Mouse (Mus musculus) limb, embryonic 11.5 days (tissue): Measurements from ENCODE around the gene Sp2. TPM values are rescaled to one million over a fixed set of nuclear protein-coding genes. Genes with fewer than 3 reads are reported as not detected.

Experiments
- ATAC-seq: fragments of 200-750 bp; cut with Nextera tagmentation; 2 replicates; pipeline ENCODE4 v1.8.0; 2017; ENCODE audit warnings: low read depth; ENCODE audit not compliant: insufficient number of reproducible peaks, low FRiP score, low TSS enrichment
- DNase-seq: peaks from one replicate; pipeline ENCODE4 v3.0.0-alpha.2; 2015; ENCODE audit warnings: low spot score
- H3K27ac ChIP-seq: fragments of 300-500 bp; sonication (generic); replicated peaks from 2 replicates; pipeline ENCODE4 v1.5.1; 2014; ENCODE audit warnings: low read depth, mild to moderate bottlenecking, low read length
- H3K27me3 ChIP-seq: fragments of 300-500 bp; sonication (generic); 2 replicates; pipeline ENCODE4 v1.6.1; 2014; ENCODE audit warnings: mild to moderate bottlenecking, low read length, mixed read lengths; ENCODE audit not compliant: control insufficient read depth, insufficient read depth
- H3K36me3 ChIP-seq: fragments of 300-500 bp; sonication (generic); 2 replicates; pipeline ENCODE4 v1.6.1; 2014; ENCODE audit warnings: mild to moderate bottlenecking, low read length, moderate library complexity, mixed read lengths; ENCODE audit not compliant: control insufficient read depth, insufficient read depth
- H3K4me1 ChIP-seq: fragments of 300-500 bp; sonication (generic); 2 replicates; pipeline ENCODE4 v1.6.1; 2014; ENCODE audit warnings: low read length, mixed read lengths; ENCODE audit not compliant: control insufficient read depth, insufficient read depth
- H3K4me2 ChIP-seq: fragments of 300-500 bp; sonication (generic); 2 replicates; pipeline ENCODE4 v1.6.1; 2014; ENCODE audit warnings: low read depth, mild to moderate bottlenecking, moderate library complexity; ENCODE audit not compliant: severe bottlenecking
- H3K4me3 ChIP-seq: fragments of 300-500 bp; sonication (generic); 2 replicates; pipeline ENCODE4 v1.5.1; 2014; ENCODE audit warnings: low read depth, low read length
- H3K9ac ChIP-seq: fragments of 300-500 bp; sonication (generic); 2 replicates; pipeline ENCODE4 v1.6.1; 2014; ENCODE audit warnings: mild to moderate bottlenecking, low read length
- H3K9me3 ChIP-seq: fragments of 300-500 bp; sonication (generic); 2 replicates; pipeline ENCODE4 v1.6.1; 2016; ENCODE audit warnings: low read length; ENCODE audit not compliant: control insufficient read depth
- WGBS: fragments of 180-500 bp; shearing (Covaris S2); extraction: QIAGEN DNeasy Blood & Tissue Kit; methylation state at CpG from one replicate; pipeline ENCODE4 v1.1.7; 2014; 5-methylcytosine and 5-hydroxymethylcytosine counted together
- polyA plus RNA-seq: library from polyadenylated mRNA; unstranded; fragments of >200 nt; fragmentation: Nextera tagmentation; extraction: Ambion mirVana; gene quantifications from 2 replicates; pipeline ENCODE4 v1.2.1, GENCODE M21; 2014

Gene Sp2
- polyA plus RNA-seq, 1 experiment from 2014 or later: 23.4 TPM

DNA sequence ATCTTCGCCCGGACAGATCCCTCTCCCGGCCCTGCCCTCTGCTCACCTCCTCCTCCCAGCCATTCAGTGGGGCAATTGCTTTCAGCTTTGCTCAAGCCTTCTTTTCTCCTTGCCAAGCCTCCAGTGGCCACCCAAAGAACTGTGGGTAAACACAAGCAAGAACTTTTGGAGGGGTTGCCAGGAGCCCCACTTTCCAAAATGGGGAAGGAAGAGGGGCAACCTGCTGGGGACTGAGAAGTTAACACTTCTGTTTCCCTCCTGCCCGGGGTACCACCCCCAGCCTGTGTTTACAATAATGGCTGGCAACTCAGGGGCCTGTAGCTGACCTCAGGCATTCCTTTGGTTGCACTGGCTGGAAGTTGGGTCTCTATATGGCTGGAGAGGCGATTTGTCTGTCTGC, 20.4 kb upstream of the Sp2 start:
- 33% methylated on average over 5 of the region's 5 CpGs for WGBS
- H3K4me1 ChIP-seq: no peaks in the 10 kb centered on the region
- H3K27me3 ChIP-seq: no peaks in the 10 kb centered on the region
- no peaks in the 10 kb centered on the region for H3K9me3 ChIP-seq
- ATAC-seq: no peak
- no peaks in the 10 kb centered on the region for H3K36me3 ChIP-seq
- H3K9ac ChIP-seq: no peak overlapping the region
- no peak for DNase-seq
- no peak overlapping the region for H3K27ac ChIP-seq
- H3K4me2 ChIP-seq: no peak overlapping the region
- no peak overlapping the region for H3K4me3 ChIP-seq

DNA sequence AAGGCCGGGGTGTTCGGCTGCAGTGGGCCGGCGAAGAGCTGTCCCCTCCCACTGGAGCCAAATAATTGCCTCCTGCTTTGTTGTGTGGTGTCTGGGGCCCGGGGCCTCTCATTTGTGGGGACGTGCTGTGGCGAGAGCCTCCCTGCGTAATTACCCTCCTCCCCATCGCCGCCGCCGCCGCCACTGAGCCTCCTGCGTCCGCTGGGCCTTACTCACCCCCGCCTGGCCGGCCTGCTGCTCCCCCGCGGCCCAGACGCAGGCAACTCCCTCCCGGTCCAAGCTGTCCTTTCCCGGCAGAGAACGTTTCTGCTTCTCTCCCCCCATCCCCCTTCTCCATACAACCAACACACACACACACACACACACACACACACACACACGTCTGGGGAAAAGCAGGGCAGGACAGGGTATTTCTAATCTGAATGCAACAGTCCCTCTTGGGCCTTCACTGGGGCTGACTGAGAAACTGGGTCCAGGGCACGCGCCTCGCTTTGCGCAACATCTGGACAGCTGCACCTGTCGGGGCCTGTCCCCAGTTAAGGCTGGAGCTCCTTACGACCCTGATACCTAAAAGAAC, 14.7 kb upstream of the Sp2 start:
- no peaks in the 10 kb centered on the region for H3K9me3 ChIP-seq
- peak; percentile 71 for DNase-seq
- H3K27ac ChIP-seq: no peak overlapping the region
- WGBS: 4% methylated on average over 28 of the region's 30 CpGs
- H3K9ac ChIP-seq: peak overlapping the region; percentile 64
- no peaks in the 10 kb centered on the region for H3K36me3 ChIP-seq
- peak overlapping the region; percentile 31 for H3K4me3 ChIP-seq
- 0 out of 2 replicates have a peak, but pooled peaks have one; percentile 18 for ATAC-seq
- H3K27me3 ChIP-seq: peaks cover 4% of the 10 kb centered on the region; the same call in 1 of the 2 replicates
- peaks cover 7% of the 10 kb centered on the region for H3K4me1 ChIP-seq
- H3K4me2 ChIP-seq: peak overlapping the region; percentile 61

DNA sequence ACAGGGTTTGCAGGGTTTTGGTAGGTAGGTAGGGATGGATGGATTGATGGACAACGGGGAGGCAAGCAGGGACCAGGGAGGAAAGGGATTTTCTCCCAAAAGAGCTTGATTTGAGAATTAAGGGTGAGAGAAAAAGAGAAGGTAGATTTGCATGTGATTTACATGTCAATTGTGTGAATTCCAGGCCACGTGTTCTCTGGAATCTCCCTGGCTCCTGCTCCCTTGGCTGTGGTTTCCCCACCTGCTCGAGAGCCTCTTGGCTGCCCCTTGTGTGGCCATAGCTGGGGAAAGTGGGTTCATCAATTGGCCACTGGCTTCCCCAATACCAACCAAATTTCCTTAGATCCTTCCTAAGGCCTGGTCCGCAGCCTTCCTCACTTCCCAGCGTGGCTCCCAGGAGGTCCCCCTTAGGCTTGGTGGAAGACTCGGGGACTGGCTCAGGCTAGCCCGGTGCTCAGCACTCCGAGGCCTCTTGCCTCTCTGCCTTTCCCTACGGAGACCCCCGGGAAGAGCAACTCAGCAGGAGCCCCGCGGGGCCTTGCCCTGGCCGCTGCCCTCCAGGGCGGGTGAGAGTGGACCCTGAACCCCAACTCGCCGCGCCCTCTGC, 14.1 kb upstream of the Sp2 start:
- peak overlapping the region; percentile 64 for H3K9ac ChIP-seq
- H3K4me1 ChIP-seq: peaks cover 7% of the 10 kb centered on the region
- no peaks in the 10 kb centered on the region for H3K9me3 ChIP-seq
- 15% methylated on average over 15 of the region's 17 CpGs for WGBS
- H3K27me3 ChIP-seq: peaks cover 4% of the 10 kb centered on the region; the same call in 1 of the 2 replicates
- H3K4me3 ChIP-seq: peak overlapping the region; percentile 31
- H3K27ac ChIP-seq: no peak overlapping the region
- ATAC-seq (0 out of 2 replicates have a peak, but pooled peaks have one; percentile 10), DNase-seq (no peak)
- H3K36me3 ChIP-seq: no peaks in the 10 kb centered on the region
- peak overlapping the region; percentile 61 for H3K4me2 ChIP-seq

DNA sequence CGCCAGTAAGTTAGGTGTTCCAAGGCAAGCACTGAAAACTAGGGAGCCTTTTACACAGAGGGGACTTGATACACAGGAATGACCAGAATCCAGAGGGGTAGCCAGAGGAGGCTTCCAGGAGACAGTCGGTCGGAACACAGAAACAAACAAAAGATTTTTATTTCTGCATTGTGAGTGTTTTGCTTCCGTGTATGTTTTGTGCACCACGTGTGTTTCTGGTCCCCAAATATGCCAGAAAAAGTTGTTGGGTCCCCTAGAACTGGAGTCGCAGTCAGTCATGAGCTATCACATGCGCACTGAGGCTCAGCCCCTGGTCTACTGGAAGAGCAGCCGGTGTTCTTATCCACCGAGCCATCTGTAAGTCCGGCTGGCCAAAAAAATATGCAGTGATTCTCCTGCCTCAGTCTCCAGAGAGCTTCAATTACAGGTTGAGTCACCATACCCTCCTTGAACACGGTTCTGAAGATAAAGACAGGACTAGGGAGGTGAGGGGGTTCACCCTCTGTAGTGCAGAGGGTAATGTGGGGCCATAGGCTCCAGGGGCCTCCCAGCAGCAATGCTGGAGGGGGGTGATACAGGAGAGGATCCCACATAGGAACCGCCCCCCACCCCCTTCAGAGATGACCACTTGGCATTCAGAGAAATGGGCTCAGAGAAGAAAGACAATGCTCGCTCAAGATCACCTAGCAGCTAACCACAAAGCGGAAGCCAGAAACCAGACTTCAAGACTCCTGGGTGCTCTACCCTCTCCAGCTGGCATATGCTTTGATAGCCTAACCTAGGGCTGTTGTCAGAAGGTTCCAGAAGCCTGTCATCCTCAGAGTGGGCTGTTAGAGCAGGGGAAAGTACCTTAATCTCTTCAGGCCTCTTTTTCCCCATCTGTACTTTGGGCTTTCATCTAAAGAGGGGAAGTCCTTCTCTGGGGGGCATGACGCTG, 13.3 kb upstream of the Sp2 start:
- Histone ChIP-seq H3K4me2 (no peak overlapping the region), H3K4me3 (no peak overlapping the region), H3K36me3 (no peaks in the 10 kb centered on the region), H3K4me1 (peaks cover 7% of the 10 kb centered on the region), H3K9ac (no peak overlapping the region), H3K27me3 (peaks cover 4% of the 10 kb centered on the region; the same call in 1 of the 2 replicates), H3K27ac (no peak overlapping the region), H3K9me3 (no peaks in the 10 kb centered on the region)
- 76% methylated on average over 15 of the region's 15 CpGs for WGBS
- ATAC-seq (no peak), DNase-seq (no peak)

DNA sequence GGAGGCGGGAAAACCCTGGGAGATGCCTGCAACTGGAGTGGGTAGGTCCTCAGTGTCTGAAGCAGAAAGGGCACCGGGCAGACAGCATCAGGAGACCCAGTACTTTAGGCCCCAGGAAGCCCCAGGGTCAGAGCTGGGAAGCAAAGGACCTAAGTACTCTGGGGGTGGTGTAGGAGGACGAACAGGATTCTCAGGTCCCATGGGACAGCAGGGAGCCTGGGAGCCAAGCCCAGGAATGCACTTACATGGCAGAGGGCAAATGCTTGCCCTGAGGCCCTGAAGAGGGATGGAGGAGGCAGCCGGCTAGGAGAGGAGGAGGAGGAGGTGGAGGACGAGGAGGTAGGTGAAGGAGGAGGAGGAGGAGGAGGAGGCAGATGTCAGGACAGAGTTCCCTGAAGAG, 12.3 kb upstream of the Sp2 start:
- no peaks in the 10 kb centered on the region for H3K9me3 ChIP-seq
- no peaks in the 10 kb centered on the region for H3K36me3 ChIP-seq
- no peak overlapping the region for H3K27ac ChIP-seq
- ATAC-seq: no peak
- H3K4me1 ChIP-seq: peaks cover 7% of the 10 kb centered on the region
- H3K9ac ChIP-seq: no peak overlapping the region
- H3K4me2 ChIP-seq: no peak overlapping the region
- no peak overlapping the region for H3K4me3 ChIP-seq
- H3K27me3 ChIP-seq: peaks cover 4% of the 10 kb centered on the region; the same call in 1 of the 2 replicates
- 12% methylated on average over 5 of the region's 5 CpGs for WGBS
- no peak for DNase-seq

DNA sequence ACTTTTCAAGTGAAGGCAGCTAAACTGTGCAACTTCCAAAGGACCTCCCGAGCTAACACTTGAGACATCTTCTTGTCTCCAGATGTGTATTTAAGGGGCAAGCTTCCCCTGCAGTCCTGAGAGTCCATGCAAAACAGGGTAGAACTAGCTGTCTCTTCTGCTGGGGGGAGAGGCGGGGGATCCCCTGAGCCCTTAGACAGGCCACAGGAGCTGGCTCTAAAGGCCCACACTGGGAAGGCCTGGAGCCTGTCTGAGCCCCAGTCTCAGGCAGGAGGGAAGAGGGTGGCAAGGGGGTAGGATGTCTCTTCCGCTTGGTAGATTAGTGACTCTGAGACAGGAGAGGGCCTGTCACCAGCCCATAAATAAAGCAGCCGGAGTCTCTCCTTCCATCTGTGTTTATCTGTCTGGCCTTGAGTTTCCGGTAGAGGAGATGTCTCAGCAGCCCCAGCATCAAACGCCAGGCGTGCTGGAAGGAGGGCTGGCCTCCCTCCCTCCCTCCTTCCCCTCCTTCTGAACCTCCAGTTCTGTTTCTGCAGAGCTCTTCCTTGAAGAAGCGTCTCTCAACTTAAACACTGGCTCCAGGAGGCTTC, 10.1 kb upstream of the Sp2 start:
- Histone ChIP-seq H3K9me3 (no peaks in the 10 kb centered on the region), H3K27me3 (peaks cover 4% of the 10 kb centered on the region; the same call in 1 of the 2 replicates), H3K36me3 (no peaks in the 10 kb centered on the region), H3K4me1 (peaks cover 15% of the 10 kb centered on the region), H3K27ac (no peak overlapping the region), H3K4me3 (no peak overlapping the region), H3K4me2 (no peak overlapping the region), H3K9ac (no peak overlapping the region)
- no peak for DNase-seq
- 19% methylated on average over 8 of the region's 8 CpGs for WGBS
- no peak for ATAC-seq

DNA sequence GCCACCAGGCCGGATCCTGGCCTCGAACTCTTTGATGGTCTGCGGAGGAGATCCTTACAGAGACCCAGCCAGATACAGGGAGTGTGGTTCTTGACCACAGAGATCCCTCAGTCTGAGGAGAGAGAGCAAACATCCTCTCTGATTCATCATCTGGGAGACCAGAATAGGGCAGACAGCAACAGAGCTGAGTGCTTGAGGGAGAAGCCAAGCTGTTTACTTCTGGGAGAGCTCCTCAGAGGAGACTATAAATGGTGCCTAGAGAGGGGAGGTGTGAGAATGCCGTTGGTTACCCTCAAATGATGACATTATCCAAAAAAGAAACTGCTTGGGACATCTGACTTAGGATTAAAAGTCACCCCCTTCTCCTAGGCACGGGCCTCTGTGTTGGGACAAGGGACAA, 8.7 kb upstream of the Sp2 start:
- no peaks in the 10 kb centered on the region for H3K36me3 ChIP-seq
- no peak for DNase-seq
- 75% methylated on average over 5 of the region's 5 CpGs for WGBS
- H3K9ac ChIP-seq: no peak overlapping the region
- peaks cover 21% of the 10 kb centered on the region for H3K4me1 ChIP-seq
- H3K9me3 ChIP-seq: no peaks in the 10 kb centered on the region
- H3K4me2 ChIP-seq: no peak overlapping the region
- H3K27me3 ChIP-seq: peaks cover 4% of the 10 kb centered on the region; the same call in 1 of the 2 replicates
- ATAC-seq: no peak
- H3K27ac ChIP-seq: no peak overlapping the region
- no peak overlapping the region for H3K4me3 ChIP-seq
